Mouse (Mus musculus) MEL (cell line): Measurements from ENCODE around the gene Mfn1. TPM values are rescaled to one million over a fixed set of nuclear protein-coding genes. Genes with fewer than 3 reads are reported as not detected.

Experiments
- DNase-seq: peaks from one replicate; pipeline ENCODE4 v3.0.0; 2011; ENCODE audit warnings: low read depth, low spot score
- H3K27ac ChIP-seq: 2 replicates; pipeline ENCODE4 v1.5.1; 2012; ENCODE audit warnings: low read depth, mild to moderate bottlenecking, control low read depth, low read length, moderate library complexity; ENCODE audit not compliant: control insufficient read depth
- H3K27me3 ChIP-seq, 2 experiments: fragments of 150-350 bp in 1 of 2; sonication (generic) in 1 of 2; 2 replicates each; pipeline ENCODE4 v1.6.1; 2012; ENCODE audit warnings: low read length in 2 of 2, mild to moderate bottlenecking in 2 of 2, improper control_type of control experiment in 1 of 2, moderate library complexity in 1 of 2; ENCODE audit not compliant: insufficient read depth in 2 of 2, control insufficient read depth in 1 of 2
- H3K36me3 ChIP-seq, 2 experiments: 2 replicates each; pipeline ENCODE4 v1.6.1; 2012 to 2014; ENCODE audit warnings: low read length in 2 of 2, improper control_type of control experiment in 1 of 2, inconsistent platforms in 1 of 2, mild to moderate bottlenecking in 1 of 2; ENCODE audit not compliant: insufficient read depth in 2 of 2, control insufficient read depth in 1 of 2
- H3K4me1 ChIP-seq, 2 experiments: fragments of 150-350 bp in 1 of 2; sonication (generic) in 1 of 2; 2 replicates each; pipeline ENCODE4 v1.6.1; 2012; ENCODE audit warnings: low read length in 2 of 2, improper control_type of control experiment in 1 of 2, mild to moderate bottlenecking in 1 of 2; ENCODE audit not compliant: insufficient read depth in 2 of 2, control insufficient read depth in 1 of 2
- H3K4me3 ChIP-seq, 2 experiments: fragments of 150-350 bp in 1 of 2; sonication (generic) in 1 of 2; 2 replicates each; pipeline ENCODE4 v1.5.1; 2012; ENCODE audit warnings: low read depth in 2 of 2, low read length in 2 of 2, mild to moderate bottlenecking in 2 of 2, moderate library complexity in 2 of 2, control low read depth in 1 of 2, improper control_type of control experiment in 1 of 2; ENCODE audit not compliant: control insufficient read depth in 1 of 2, insufficient read depth in 1 of 2
- H3K79me2 ChIP-seq: 2 replicates; pipeline ENCODE4 v1.6.1; 2012; ENCODE audit warnings: mild to moderate bottlenecking, low read length, moderate library complexity; ENCODE audit not compliant: control insufficient read depth, poor library complexity, insufficient read depth
- H3K9ac ChIP-seq: 2 replicates; pipeline ENCODE4 v1.6.1; 2012; ENCODE audit warnings: low read depth, mild to moderate bottlenecking, control low read depth, low read length, moderate library complexity; ENCODE audit not compliant: control insufficient read depth, poor library complexity, severe bottlenecking
- H3K9me3 ChIP-seq: fragments of 150-350 bp; sonication (generic); replicated peaks from 2 replicates; pipeline ENCODE4 v1.6.1; 2012; ENCODE audit warnings: mild to moderate bottlenecking, low read length, improper control_type of control experiment, moderate library complexity; ENCODE audit not compliant: insufficient read depth
- BHLHE40 ChIP-seq: IDR thresholded peaks from 2 replicates; pipeline ENCODE4 v1.6.1; 2012; ENCODE audit warnings: low read depth, mild to moderate bottlenecking, inconsistent platforms, low read length, improper control_type of control experiment, borderline replicate concordance
- CHD1 ChIP-seq: IDR thresholded peaks from 2 replicates; pipeline ENCODE4 v1.6.1; 2012; ENCODE audit warnings: low read depth, mild to moderate bottlenecking, inconsistent platforms, low read length, improper control_type of control experiment
- CHD2 ChIP-seq: IDR thresholded peaks from 2 replicates; pipeline ENCODE4 v1.6.1; 2011; ENCODE audit warnings: low read length, improper control_type of control experiment
- CTCF ChIP-seq, 3 experiments: IDR thresholded peaks in 2 of 3; conservative IDR thresholded peaks in 1 of 3; 2 replicates each; pipeline ENCODE4 v1.5.1; 2011 to 2012; ENCODE audit warnings: low read length in 3 of 3, low read depth in 2 of 3, mild to moderate bottlenecking in 2 of 3, improper control_type of control experiment in 1 of 3, inconsistent platforms in 1 of 3, mixed read lengths in 1 of 3, moderate library complexity in 1 of 3; ENCODE audit not compliant: control insufficient read depth in 1 of 3, insufficient read depth in 1 of 3, poor library complexity in 1 of 3, severe bottlenecking in 1 of 3
- E2F4 ChIP-seq: IDR thresholded peaks from 2 replicates; pipeline ENCODE4 v1.6.1; 2011; ENCODE audit warnings: low read depth, low read length, improper control_type of control experiment, borderline replicate concordance
- ELF1 ChIP-seq: IDR thresholded peaks from 2 replicates; pipeline ENCODE4 v1.6.1; 2014; ENCODE audit warnings: low read depth, mild to moderate bottlenecking, inconsistent platforms, low read length, improper control_type of control experiment, moderate library complexity
- EP300 ChIP-seq, 2 experiments: IDR thresholded peaks; 2 replicates each; pipeline ENCODE4 v1.6.1; 2011; ENCODE audit warnings: improper control_type of control experiment in 2 of 2, low read length in 2 of 2, low read depth in 1 of 2, mild to moderate bottlenecking in 1 of 2
- GATA1 ChIP-seq: IDR thresholded peaks from 2 replicates; pipeline ENCODE4 v1.6.1; 2011; ENCODE audit warnings: low read depth, low read length, improper control_type of control experiment
- HCFC1 ChIP-seq: IDR thresholded peaks from 2 replicates; pipeline ENCODE4 v1.6.1; 2012; ENCODE audit warnings: low read depth, mild to moderate bottlenecking, inconsistent platforms, low read length, improper control_type of control experiment, moderate library complexity
- JUND ChIP-seq: IDR thresholded peaks from 2 replicates; pipeline ENCODE4 v1.6.1; 2011; ENCODE audit warnings: low read depth, mild to moderate bottlenecking, improper control_type of control experiment, low read length
- KAT2A ChIP-seq: conservative IDR thresholded peaks from 2 replicates; pipeline ENCODE4 v1.6.1; 2012; ENCODE audit warnings: low read depth, low read length, improper control_type of control experiment, inconsistent platforms
- MAFK ChIP-seq: IDR thresholded peaks from 2 replicates; pipeline ENCODE4 v1.6.1; 2011; ENCODE audit warnings: low read depth, mild to moderate bottlenecking, low read length, improper control_type of control experiment, borderline replicate concordance
- MAZ ChIP-seq: IDR thresholded peaks from 2 replicates; pipeline ENCODE4 v1.6.1; 2012; ENCODE audit warnings: low read depth, mild to moderate bottlenecking, inconsistent platforms, low read length, improper control_type of control experiment
- MEF2A ChIP-seq: IDR thresholded peaks from 2 replicates; pipeline ENCODE4 v1.6.1; 2014; ENCODE audit warnings: low read depth, mild to moderate bottlenecking, inconsistent platforms, low read length, improper control_type of control experiment; ENCODE audit not compliant: poor library complexity, insufficient replicate concordance, severe bottlenecking; ENCODE audit errors: extremely low read depth
- MXI1 ChIP-seq: IDR thresholded peaks from 2 replicates; pipeline ENCODE4 v1.6.1; 2011; ENCODE audit warnings: mild to moderate bottlenecking, low read depth, low read length, improper control_type of control experiment
- MYB ChIP-seq: IDR thresholded peaks from 2 replicates; pipeline ENCODE4 v1.6.1; 2011; ENCODE audit warnings: mild to moderate bottlenecking, low read depth, low read length, improper control_type of control experiment
- POLR2AphosphoS2 ChIP-seq: IDR thresholded peaks from 2 replicates; pipeline ENCODE4 v1.6.1; 2011; ENCODE audit warnings: low read length, improper control_type of control experiment
- RAD21 ChIP-seq: IDR thresholded peaks from 2 replicates; pipeline ENCODE4 v1.6.1; 2011; ENCODE audit warnings: mild to moderate bottlenecking, low read depth, low read length, improper control_type of control experiment
- RCOR1 ChIP-seq: IDR thresholded peaks from 2 replicates; pipeline ENCODE4 v1.6.1; 2012; ENCODE audit warnings: low read depth, mild to moderate bottlenecking, inconsistent platforms, low read length, improper control_type of control experiment
- SIN3A ChIP-seq: IDR thresholded peaks from 2 replicates; pipeline ENCODE4 v1.6.1; 2012; ENCODE audit warnings: low read length, improper control_type of control experiment, inconsistent platforms
- SMC3 ChIP-seq: IDR thresholded peaks from 2 replicates; pipeline ENCODE4 v1.6.1; 2011; ENCODE audit warnings: low read depth, low read length, improper control_type of control experiment
- TAL1 ChIP-seq: IDR thresholded peaks from 2 replicates; pipeline ENCODE4 v1.6.1; 2012; ENCODE audit warnings: mild to moderate bottlenecking, inconsistent platforms, low read length, moderate library complexity, mixed read lengths
- TBP ChIP-seq: IDR thresholded peaks from 2 replicates; pipeline ENCODE4 v1.8.0; 2011; ENCODE audit warnings: low read depth, low read length, improper control_type of control experiment
- UBTF ChIP-seq: IDR thresholded peaks from 2 replicates; pipeline ENCODE4 v1.6.1; 2012; ENCODE audit warnings: low read depth, mild to moderate bottlenecking, inconsistent platforms, low read length, improper control_type of control experiment, moderate library complexity, borderline replicate concordance; ENCODE audit not compliant: insufficient read depth
- ZC3H11A ChIP-seq: IDR thresholded peaks from 2 replicates; pipeline ENCODE4 v1.6.1; 2012; ENCODE audit warnings: low read depth, mild to moderate bottlenecking, inconsistent platforms, low read length, improper control_type of control experiment
- ZKSCAN1 ChIP-seq: IDR thresholded peaks from 2 replicates; pipeline ENCODE4 v1.6.1; 2012; ENCODE audit warnings: low read depth, mild to moderate bottlenecking, inconsistent platforms, low read length, improper control_type of control experiment, moderate library complexity
- ZMIZ1 ChIP-seq: IDR thresholded peaks from 2 replicates; pipeline ENCODE4 v1.6.1; 2012; ENCODE audit warnings: low read depth, mild to moderate bottlenecking, inconsistent platforms, low read length, improper control_type of control experiment, moderate library complexity
- ZNF384 ChIP-seq: IDR thresholded peaks from 2 replicates; pipeline ENCODE4 v1.6.1; 2012; ENCODE audit warnings: low read depth, mild to moderate bottlenecking, inconsistent platforms, low read length, improper control_type of control experiment
- polyA plus RNA-seq, 2 experiments: library from polyadenylated mRNA; stranded (reverse) in 1 of 2; unstranded in 1 of 2; fragments of >175 nt in 1 of 2; fragments of >200 nt in 1 of 2; gene quantifications; 2 replicates each; pipeline versions ENCODE4 v1.2.1 to v1.2.4; 2012; ENCODE audit warnings: low replicate concordance in 2 of 2, low read depth in 1 of 2; ENCODE audit not compliant: insufficient read length in 2 of 2, insufficient read depth in 1 of 2, missing spikeins in 1 of 2
- total RNA-seq: library from RNA; depleted of rRNA; stranded (reverse); fragments of 300-350 nt; gene quantifications from 2 replicates; pipeline ENCODE4 v1.2.3, GENCODE M21; 2012

Gene Mfn1
- total and polyA plus RNA-seq, 3 experiments, result 25.5 to 29.4 TPM; not detected in 1

- DNase-seq, result peak; percentile 79
- peak overlapping the region; percentile 83 for H3K27ac ChIP-seq
- H3K36me3 ChIP-seq, result peaks cover 0 to 17% of the 10 kb centered on the region in 2 experiments; a peak in 2 of 4 replicates
- H3K79me2 ChIP-seq, result no peaks in the 10 kb centered on the region
- peak overlapping the region; percentile 21 for H3K9ac ChIP-seq
- no peaks in the 10 kb centered on the region for H3K9me3 ChIP-seq
- H3K4me1 ChIP-seq, result peaks cover 12 to 13% of the 10 kb centered on the region in 2 experiments
- no peak for TF ChIP-seq ZMIZ1
- no peak for TF ChIP-seq JUND
- TF ChIP-seq HCFC1, result 0 out of 2 replicates have a peak, but pooled peaks have one; percentile 17
- peak in 1 of 2 experiments; percentile 21; a peak in 1 of 4 replicates for TF ChIP-seq EP300 (IDR thresholded peaks at IDR 0.05; ENCODE audit: low read depth in 1 of 2, low read length in 2 of 2)
- TF ChIP-seq TAL1, result peak; percentile 62
- no peak for TF ChIP-seq E2F4
- TF ChIP-seq MEF2A, result no peak
- TF ChIP-seq MXI1, result 0 out of 2 replicates have a peak, but pooled peaks have one; percentile 28
- TF ChIP-seq MYB, result no peak
- peak; percentile 65 for TF ChIP-seq GATA1
- no peak for TF ChIP-seq UBTF
- TF ChIP-seq ZKSCAN1, result no peak
- no peak for TF ChIP-seq KAT2A
- no peak for TF ChIP-seq MAFK
- no peak for TF ChIP-seq CTCF (IDR thresholded peaks at IDR 0.05 in 2 of 3, conservative IDR thresholded peaks at IDR 0.05 in 1 of 3; ENCODE audit: control insufficient read depth in 1 of 3, insufficient read depth in 1 of 3, low read depth in 2 of 3, low read length in 3 of 3, poor library complexity in 1 of 3, severe bottlenecking in 1 of 3)
- peak; percentile 54 for TF ChIP-seq SIN3A
- no peak; the same call in 1 of the 2 replicates for TF ChIP-seq RCOR1
- 0 out of 2 replicates have a peak, but pooled peaks have one; percentile 18 for TF ChIP-seq ELF1
- no peak for TF ChIP-seq CHD1
- TF ChIP-seq MAZ, result no peak
- peak overlapping the region; percentile 4 to 11; a peak in 2 of 4 replicates for H3K4me3 ChIP-seq
- no peaks in the 10 kb centered on the region for H3K27me3 ChIP-seq
These were observed 92.8 kb downstream of the Mfn1 start for GRCm38 (mm10) chr3:32622106-32622505.

- Histone ChIP-seq H3K4me1 (peaks cover 3 to 5% of the 10 kb centered on the region in 2 experiments; a peak in 2 of 4 replicates), H3K4me3 (no peak overlapping the region), H3K9ac (no peak overlapping the region), H3K79me2 (no peaks in the 10 kb centered on the region), H3K27ac (no peak overlapping the region), H3K36me3 (no peaks in the 10 kb centered on the region; a peak in 2 of 4 replicates), H3K9me3 (no peaks in the 10 kb centered on the region), H3K27me3 (no peaks in the 10 kb centered on the region)
- TF ChIP-seq ELF1 (no peak), POLR2AphosphoS2 (no peak), ZKSCAN1 (no peak), ZMIZ1 (no peak), MXI1 (no peak), SMC3 (no peak), ZNF384 (no peak), HCFC1 (no peak), RCOR1 (no peak), JUND (no peak), CHD2 (no peak), TBP (no peak), KAT2A (no peak), MYB (no peak), RAD21 (no peak), BHLHE40 (no peak), ZC3H11A (no peak), TAL1 (no peak), MEF2A (no peak)
- DNase-seq, result no peak
These were observed 98.9 kb downstream of the Mfn1 start for GRCm38 (mm10) chr3:32628141-32628540.
